Mouse (Mus musculus) CH12.LX (cell line): ENCODE results near the gene Tmem30c.

Experiments used
- CTCF ChIP-seq, 2 experiments: IDR thresholded peaks in 1 of 2; conservative IDR thresholded peaks in 1 of 2; 2 replicates each; pipeline ENCODE4 v1.5.1; 2011 to 2012; ENCODE audit warnings: low read depth in 2 of 2, low read length in 2 of 2, improper control_type of control experiment in 1 of 2, inconsistent platforms in 1 of 2, mild to moderate bottlenecking in 1 of 2, moderate library complexity in 1 of 2
- EP300 ChIP-seq: IDR thresholded peaks from 2 replicates; pipeline ENCODE4 v1.6.1; 2011; ENCODE audit warnings: low read length, improper control_type of control experiment
- MAX ChIP-seq: IDR thresholded peaks from 2 replicates; pipeline ENCODE4 v1.6.1; 2011; ENCODE audit warnings: low read length, improper control_type of control experiment
- MYC ChIP-seq: IDR thresholded peaks from 2 replicates; pipeline ENCODE4 v1.6.1; 2011; ENCODE audit warnings: low read depth, mild to moderate bottlenecking, improper control_type of control experiment, low read length
- NELFE ChIP-seq: IDR thresholded peaks from 2 replicates; pipeline ENCODE4 v1.6.1; 2011; ENCODE audit warnings: low read depth, low read length, improper control_type of control experiment
- TCF12 ChIP-seq: IDR thresholded peaks from 2 replicates; pipeline ENCODE4 v1.6.1; 2014; ENCODE audit warnings: low read depth, mild to moderate bottlenecking, inconsistent platforms, low read length, improper control_type of control experiment
- USF1 ChIP-seq: IDR thresholded peaks from 2 replicates; pipeline ENCODE4 v1.6.1; 2014; ENCODE audit warnings: low read depth, mild to moderate bottlenecking, inconsistent platforms, low read length, improper control_type of control experiment
- ZKSCAN1 ChIP-seq: IDR thresholded peaks from 2 replicates; pipeline ENCODE4 v1.6.1; 2012; ENCODE audit warnings: low read depth, inconsistent platforms, low read length, improper control_type of control experiment, borderline replicate concordance
- ZNF384 ChIP-seq: IDR thresholded peaks from 2 replicates; pipeline ENCODE4 v1.6.1; 2012; ENCODE audit warnings: low read depth, low read length, improper control_type of control experiment, inconsistent platforms

DNA sequence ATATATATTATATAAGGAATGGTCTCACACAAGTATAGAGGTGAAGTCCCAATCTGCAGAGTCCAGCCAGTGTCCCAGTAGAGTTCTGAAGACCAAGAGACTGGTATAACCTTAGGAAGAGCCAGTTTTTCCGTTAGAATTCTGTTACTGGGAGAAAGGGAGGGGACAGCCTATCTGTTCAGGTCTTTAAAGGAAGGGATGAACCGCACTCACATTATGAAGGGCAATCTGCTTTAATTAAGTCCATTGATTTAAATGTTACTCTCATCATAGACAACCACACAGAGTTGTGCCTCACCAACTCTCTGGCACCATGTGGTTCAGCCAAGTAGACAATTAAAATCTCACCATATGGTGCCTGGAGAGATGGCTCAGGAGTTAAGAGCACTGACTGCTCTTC is at the start of gene Tmem30c:
- TF ChIP-seq TCF12, result no peak
- TF ChIP-seq MAX, result no peak
- no peak for TF ChIP-seq ZNF384
- TF ChIP-seq NELFE, result no peak
- TF ChIP-seq USF1, result no peak
- no peak for TF ChIP-seq CTCF (conservative IDR thresholded peaks at IDR 0.05 in 1 of 2, IDR thresholded peaks at IDR 0.05 in 1 of 2; ENCODE audit: low read depth in 2 of 2, low read length in 2 of 2)
- no peak for TF ChIP-seq MYC
- no peak for TF ChIP-seq ZKSCAN1
- TF ChIP-seq EP300, result no peak
